Mouse (Mus musculus) kidney, postnatal 0 days (tissue): Measurements from ENCODE around the gene Tle1. TPM values are rescaled to one million over a fixed set of nuclear protein-coding genes. Genes with fewer than 3 reads are reported as not detected.

Experiments
- ATAC-seq: fragments of 200-750 bp; cut with Nextera tagmentation; replicated peaks from 2 replicates; pipeline ENCODE4 v1.8.0; 2017; ENCODE audit warnings: low read depth, moderate number of reproducible peaks, moderate TSS enrichment, moderate library complexity; ENCODE audit not compliant: low FRiP score
- DNase-seq: peaks from one replicate; pipeline ENCODE4 v3.0.0-alpha.2; 2016; ENCODE audit warnings: low spot score
- H3K27ac ChIP-seq: fragments of 300-500 bp; sonication (generic); 2 replicates; pipeline ENCODE4 v1.5.1; 2014; ENCODE audit warnings: mild to moderate bottlenecking
- H3K27me3 ChIP-seq: fragments of 300-500 bp; sonication (generic); 2 replicates; pipeline ENCODE4 v1.6.1; 2014; ENCODE audit warnings: low read length, mixed read lengths; ENCODE audit not compliant: insufficient read depth
- H3K36me3 ChIP-seq: fragments of 300-500 bp; sonication (generic); 2 replicates; pipeline ENCODE4 v1.6.1; 2014; ENCODE audit warnings: low read length, mixed read lengths; ENCODE audit not compliant: insufficient read depth
- H3K4me1 ChIP-seq: fragments of 300-500 bp; sonication (generic); replicated peaks from 2 replicates; pipeline ENCODE4 v1.6.1; 2014; ENCODE audit warnings: antibody characterized with exemption, low read length, mixed read lengths; ENCODE audit not compliant: insufficient read depth
- H3K4me2 ChIP-seq: fragments of 300-500 bp; sonication (generic); 2 replicates; pipeline ENCODE4 v1.6.1; 2014; ENCODE audit warnings: mild to moderate bottlenecking, low read length, moderate library complexity, mixed read lengths
- H3K4me3 ChIP-seq: fragments of 300-500 bp; sonication (generic); replicated peaks from 2 replicates; pipeline ENCODE4 v1.5.1; 2014; ENCODE audit warnings: low read depth, low read length
- H3K9ac ChIP-seq: fragments of 300-500 bp; sonication (generic); 2 replicates; pipeline ENCODE4 v1.6.1; 2014; ENCODE audit warnings: low read depth, low read length
- H3K9me3 ChIP-seq: fragments of 300-500 bp; sonication (generic); replicated peaks from 2 replicates; pipeline ENCODE4 v1.6.1; 2016; ENCODE audit warnings: low read length, inconsistent platforms, mixed read lengths
- CTCF ChIP-seq: IDR thresholded peaks from 2 replicates; pipeline ENCODE4 v1.5.1; 2016; ENCODE audit warnings: antibody characterized with exemption, low read depth, mild to moderate bottlenecking, moderate library complexity
- WGBS: fragments of 180-500 bp; shearing (Covaris S2); extraction: QIAGEN DNeasy Blood & Tissue Kit; methylation state at CpG from one replicate; pipeline ENCODE4 v1.1.7; 2014; 5-methylcytosine and 5-hydroxymethylcytosine counted together
- polyA plus RNA-seq: library from polyadenylated mRNA; unstranded; fragments of >200 nt; fragmentation: Nextera tagmentation; extraction: Ambion mirVana; gene quantifications from 2 replicates; pipeline ENCODE4 v1.2.1, GENCODE M21; 2015

Gene Tle1
- 23.8 and 28.3 TPM in 2 replicates for polyA plus RNA-seq

- no peak for TF ChIP-seq CTCF
- Histone ChIP-seq H3K4me2 (peak within 1 kb of the TSS; percentile 85), H3K9ac (peak within 1 kb of the TSS; percentile 81), H3K4me1 (0 out of 2 replicates have a peak, but pooled peaks cover 8% of the 10 kb centered on the region), H3K27me3 (no peaks in the 10 kb centered on the region), H3K9me3 (no peaks in the 10 kb centered on the region), H3K27ac (peak within 1 kb of the TSS; percentile 96), H3K4me3 (peak within 1 kb of the TSS; percentile 87), H3K36me3 (no peaks in the 10 kb centered on the region)
- WGBS: under 1% methylated on average over 88 of the region's 107 CpGs
- peak; percentile 98 for ATAC-seq
- DNase-seq: peak; percentile 99
Measured at GRCm38 (mm10) chr4:72200559-72201409, at the start of gene Tle1. Gene Tle1 (minus strand): TSS chr4:72200919.

- 52% methylated on average over 4 of the region's 4 CpGs for WGBS
- Histone ChIP-seq H3K27ac (no peak overlapping the region), H3K36me3 (no peaks in the 10 kb centered on the region), H3K4me2 (no peak overlapping the region), H3K4me1 (no peaks in the 10 kb centered on the region), H3K4me3 (no peak overlapping the region), H3K9ac (no peak overlapping the region), H3K27me3 (no peaks in the 10 kb centered on the region), H3K9me3 (no peaks in the 10 kb centered on the region)
- no peak for TF ChIP-seq CTCF
- no peak for DNase-seq
- no peak for ATAC-seq
Measured at GRCm38 (mm10) chr4:72233584-72234219, 33.0 kb upstream of the Tle1 start.

- no peaks in the 10 kb centered on the region for H3K36me3 ChIP-seq
- H3K9me3 ChIP-seq: no peaks in the 10 kb centered on the region
- H3K27ac ChIP-seq: no peak overlapping the region
- ATAC-seq: no peak
- DNase-seq: no peak
- no peaks in the 10 kb centered on the region for H3K27me3 ChIP-seq
- H3K9ac ChIP-seq: no peak overlapping the region
- no peak overlapping the region for H3K4me3 ChIP-seq
- 68% methylated on average over 3 of the region's 3 CpGs for WGBS
- H3K4me2 ChIP-seq: no peak overlapping the region
- no peaks in the 10 kb centered on the region for H3K4me1 ChIP-seq
- TF ChIP-seq CTCF: no peak
Measured at GRCm38 (mm10) chr4:72232206-72232605, 31.5 kb upstream of the Tle1 start.

GRCm38 (mm10) chr4:72230832-72231231, 30.1 kb upstream of the Tle1 start:
- no peaks in the 10 kb centered on the region for H3K9me3 ChIP-seq

GRCm38 (mm10) chr4:72221629-72222028, 20.9 kb upstream of the Tle1 start:
- H3K36me3 ChIP-seq: no peaks in the 10 kb centered on the region
- no peak for TF ChIP-seq CTCF
- H3K27me3 ChIP-seq: no peaks in the 10 kb centered on the region
- DNase-seq (no peak), ATAC-seq (no peak)
- WGBS: 85% methylated on average over 3 of the region's 3 CpGs
- no peak overlapping the region for H3K4me2 ChIP-seq
- H3K9ac ChIP-seq: no peak overlapping the region
- H3K4me1 ChIP-seq: no peaks in the 10 kb centered on the region
- no peak overlapping the region for H3K27ac ChIP-seq
- no peaks in the 10 kb centered on the region for H3K9me3 ChIP-seq
- no peak overlapping the region for H3K4me3 ChIP-seq

More at GRCm38 (mm10) chr4:72230832-72231231, 30.1 kb upstream of the Tle1 start:
- no peak overlapping the region for H3K9ac ChIP-seq
- H3K27ac ChIP-seq: no peak overlapping the region
- no peaks in the 10 kb centered on the region for H3K27me3 ChIP-seq
- no peak overlapping the region for H3K4me3 ChIP-seq
- H3K36me3 ChIP-seq: no peaks in the 10 kb centered on the region
- no peak overlapping the region for H3K4me2 ChIP-seq
- no peak for DNase-seq
- ATAC-seq: no peak
- no peak for TF ChIP-seq CTCF
- no peaks in the 10 kb centered on the region for H3K4me1 ChIP-seq

- H3K36me3 ChIP-seq: no peaks in the 10 kb centered on the region
- ATAC-seq (no peak), DNase-seq (peak; percentile 10)
- peak overlapping the region; percentile 41 for H3K4me2 ChIP-seq
- WGBS: 43% methylated on average over 6 of the region's 6 CpGs
- H3K27ac ChIP-seq: no peak overlapping the region
- no peak overlapping the region for H3K9ac ChIP-seq
- H3K4me3 ChIP-seq: 0 out of 2 replicates have a peak overlapping the region, but pooled peaks have one; percentile 0
- no peaks in the 10 kb centered on the region for H3K27me3 ChIP-seq
- no peak for TF ChIP-seq CTCF
- no peaks in the 10 kb centered on the region for H3K9me3 ChIP-seq
- H3K4me1 ChIP-seq: 0 out of 2 replicates have a peak, but pooled peaks cover 4% of the 10 kb centered on the region
Measured at GRCm38 (mm10) chr4:72204420-72205045, 3.8 kb upstream of the Tle1 start.
